Mouse (Mus musculus) limb, embryonic 11.5 days (tissue): Measurements from ENCODE around the gene Eya2. TPM values are rescaled to one million over a fixed set of nuclear protein-coding genes. Genes with fewer than 3 reads are reported as not detected.

Experiments
- ATAC-seq: fragments of 200-750 bp; cut with Nextera tagmentation; 2 replicates; pipeline ENCODE4 v1.8.0; 2017; ENCODE audit warnings: low read depth; ENCODE audit not compliant: insufficient number of reproducible peaks, low FRiP score, low TSS enrichment
- DNase-seq: peaks from one replicate; pipeline ENCODE4 v3.0.0-alpha.2; 2015; ENCODE audit warnings: low spot score
- H3K27ac ChIP-seq: fragments of 300-500 bp; sonication (generic); replicated peaks from 2 replicates; pipeline ENCODE4 v1.5.1; 2014; ENCODE audit warnings: low read depth, mild to moderate bottlenecking, low read length
- H3K27me3 ChIP-seq: fragments of 300-500 bp; sonication (generic); 2 replicates; pipeline ENCODE4 v1.6.1; 2014; ENCODE audit warnings: mild to moderate bottlenecking, low read length, mixed read lengths; ENCODE audit not compliant: control insufficient read depth, insufficient read depth
- H3K36me3 ChIP-seq: fragments of 300-500 bp; sonication (generic); 2 replicates; pipeline ENCODE4 v1.6.1; 2014; ENCODE audit warnings: mild to moderate bottlenecking, low read length, moderate library complexity, mixed read lengths; ENCODE audit not compliant: control insufficient read depth, insufficient read depth
- H3K4me1 ChIP-seq: fragments of 300-500 bp; sonication (generic); 2 replicates; pipeline ENCODE4 v1.6.1; 2014; ENCODE audit warnings: low read length, mixed read lengths; ENCODE audit not compliant: control insufficient read depth, insufficient read depth
- H3K4me2 ChIP-seq: fragments of 300-500 bp; sonication (generic); 2 replicates; pipeline ENCODE4 v1.6.1; 2014; ENCODE audit warnings: low read depth, mild to moderate bottlenecking, moderate library complexity; ENCODE audit not compliant: severe bottlenecking
- H3K4me3 ChIP-seq: fragments of 300-500 bp; sonication (generic); 2 replicates; pipeline ENCODE4 v1.5.1; 2014; ENCODE audit warnings: low read depth, low read length
- H3K9ac ChIP-seq: fragments of 300-500 bp; sonication (generic); 2 replicates; pipeline ENCODE4 v1.6.1; 2014; ENCODE audit warnings: mild to moderate bottlenecking, low read length
- H3K9me3 ChIP-seq: fragments of 300-500 bp; sonication (generic); 2 replicates; pipeline ENCODE4 v1.6.1; 2016; ENCODE audit warnings: low read length; ENCODE audit not compliant: control insufficient read depth
- WGBS: fragments of 180-500 bp; shearing (Covaris S2); extraction: QIAGEN DNeasy Blood & Tissue Kit; methylation state at CpG from one replicate; pipeline ENCODE4 v1.1.7; 2014; 5-methylcytosine and 5-hydroxymethylcytosine counted together
- polyA plus RNA-seq: library from polyadenylated mRNA; unstranded; fragments of >200 nt; fragmentation: Nextera tagmentation; extraction: Ambion mirVana; gene quantifications from 2 replicates; pipeline ENCODE4 v1.2.1, GENCODE M21; 2014

The Eya2 gene
- polyA plus RNA-seq, 1 experiment from 2014 or later = 8.8 TPM

- Histone ChIP-seq H3K9me3 (no peaks in the 10 kb centered on the region), H3K4me1 (peaks cover 16% of the 10 kb centered on the region), H3K36me3 (no peaks in the 10 kb centered on the region), H3K27ac (no peak overlapping the region), H3K4me3 (no peak overlapping the region), H3K27me3 (peaks cover 31% of the 10 kb centered on the region), H3K9ac (no peak overlapping the region), H3K4me2 (0 out of 2 replicates have a peak overlapping the region, but pooled peaks have one; percentile 1)
- no peak for DNase-seq
- WGBS = 15% methylated on average over 6 of the region's 6 CpGs
- no peak for ATAC-seq
Measured at GRCm38 (mm10) chr2:165597536-165597935, 2.7 kb downstream of the Eya2 start.

DNA sequence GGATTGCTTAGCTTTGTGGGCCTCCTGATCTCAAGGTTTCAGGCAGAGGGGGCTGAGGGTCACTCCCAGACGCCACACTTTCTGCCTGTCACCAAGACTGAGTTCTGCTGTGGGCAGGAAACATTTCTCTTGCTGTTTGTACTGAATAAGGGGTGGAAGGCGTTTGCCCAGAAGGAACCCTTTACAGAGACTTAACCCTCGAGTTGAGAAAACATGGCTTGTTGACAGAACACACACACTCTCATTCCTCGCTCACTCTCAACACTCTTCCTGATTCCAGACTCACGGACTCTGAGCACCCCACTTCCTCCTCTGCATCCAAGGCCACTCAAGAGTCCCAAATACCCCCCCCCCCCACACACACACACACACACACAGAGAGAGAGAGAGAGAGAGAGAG lies 3.3 kb downstream of the Eya2 start:
- Histone ChIP-seq H3K27ac (no peak overlapping the region), H3K9me3 (no peaks in the 10 kb centered on the region), H3K4me1 (peaks cover 16% of the 10 kb centered on the region), H3K27me3 (peaks cover 29% of the 10 kb centered on the region), H3K4me3 (no peak overlapping the region), H3K36me3 (no peaks in the 10 kb centered on the region), H3K9ac (no peak overlapping the region), H3K4me2 (no peak overlapping the region)
- 32% methylated on average over 5 of the region's 5 CpGs for WGBS
- no peak for DNase-seq
- ATAC-seq = no peak

GRCm38 (mm10) chr2:165599566-165599965 lies 4.7 kb downstream of the Eya2 start:
- H3K4me3 ChIP-seq = no peak overlapping the region

GRCm38 (mm10) chr2:165600926-165601325 lies 6.1 kb downstream of the Eya2 start:
- DNase-seq (no peak), ATAC-seq (no peak)
- no peak overlapping the region for H3K9ac ChIP-seq
- H3K36me3 ChIP-seq = no peaks in the 10 kb centered on the region
- H3K27ac ChIP-seq = no peak overlapping the region
- WGBS = 46% methylated on average over 13 of the region's 13 CpGs
- H3K4me1 ChIP-seq = peaks cover 10% of the 10 kb centered on the region
- no peak overlapping the region for H3K4me3 ChIP-seq
- H3K4me2 ChIP-seq = no peak overlapping the region
- H3K27me3 ChIP-seq = peaks cover 12% of the 10 kb centered on the region
- no peaks in the 10 kb centered on the region for H3K9me3 ChIP-seq

More at GRCm38 (mm10) chr2:165599566-165599965, 4.7 kb downstream of the Eya2 start:
- ATAC-seq = no peak
- DNase-seq = no peak
- Histone ChIP-seq H3K36me3 (no peaks in the 10 kb centered on the region), H3K27me3 (peaks cover 22% of the 10 kb centered on the region), H3K9ac (no peak overlapping the region), H3K9me3 (no peaks in the 10 kb centered on the region), H3K4me1 (peaks cover 16% of the 10 kb centered on the region), H3K27ac (no peak overlapping the region), H3K4me2 (0 out of 2 replicates have a peak overlapping the region, but pooled peaks have one; percentile 3)
- WGBS = 16% methylated on average over 13 of the region's 13 CpGs

GRCm38 (mm10) chr2:165601605-165602004 lies 6.8 kb downstream of the Eya2 start:
- Histone ChIP-seq H3K9me3 (no peaks in the 10 kb centered on the region), H3K4me3 (no peak overlapping the region), H3K9ac (no peak overlapping the region), H3K4me1 (peaks cover 10% of the 10 kb centered on the region), H3K36me3 (no peaks in the 10 kb centered on the region), H3K27me3 (peaks cover 7% of the 10 kb centered on the region), H3K27ac (no peak overlapping the region), H3K4me2 (no peak overlapping the region)
- DNase-seq (no peak), ATAC-seq (no peak)
- 52% methylated on average over 8 of the region's 8 CpGs for WGBS

- H3K9me3 ChIP-seq = no peaks in the 10 kb centered on the region
- no peak overlapping the region for H3K4me3 ChIP-seq
- 72% methylated on average over 8 of the region's 8 CpGs for WGBS
- peaks cover 5% of the 10 kb centered on the region; the same call in 1 of the 2 replicates for H3K4me1 ChIP-seq
- no peak overlapping the region for H3K4me2 ChIP-seq
- no peak overlapping the region for H3K27ac ChIP-seq
- ATAC-seq = no peak
- peaks cover 4% of the 10 kb centered on the region; the same call in 1 of the 2 replicates for H3K27me3 ChIP-seq
- H3K9ac ChIP-seq = no peak overlapping the region
- H3K36me3 ChIP-seq = no peaks in the 10 kb centered on the region
- no peak for DNase-seq
Measured at GRCm38 (mm10) chr2:165603775-165604174, 8.9 kb downstream of the Eya2 start.

- H3K36me3 ChIP-seq = no peaks in the 10 kb centered on the region
- H3K4me1 ChIP-seq = 0 out of 2 replicates have a peak, but pooled peaks cover 2% of the 10 kb centered on the region
- H3K9ac ChIP-seq = no peak overlapping the region
- H3K27me3 ChIP-seq = no peaks in the 10 kb centered on the region
- no peak for ATAC-seq
- WGBS = 90% methylated on average over 7 of the region's 7 CpGs
- H3K9me3 ChIP-seq = no peaks in the 10 kb centered on the region
- no peak overlapping the region for H3K27ac ChIP-seq
- no peak overlapping the region for H3K4me3 ChIP-seq
- no peak overlapping the region for H3K4me2 ChIP-seq
- no peak for DNase-seq
Measured at GRCm38 (mm10) chr2:165611551-165612253, 16.9 kb downstream of the Eya2 start.

- Histone ChIP-seq H3K27ac (no peak overlapping the region), H3K36me3 (no peaks in the 10 kb centered on the region), H3K4me2 (no peak overlapping the region), H3K4me3 (no peak overlapping the region), H3K9ac (no peak overlapping the region), H3K27me3 (no peaks in the 10 kb centered on the region), H3K4me1 (0 out of 2 replicates have a peak, but pooled peaks cover 2% of the 10 kb centered on the region), H3K9me3 (no peaks in the 10 kb centered on the region)
- ATAC-seq (no peak), DNase-seq (no peak)
- 79% methylated on average over 13 of the region's 13 CpGs for WGBS
Measured at GRCm38 (mm10) chr2:165613741-165614339, 19.0 kb downstream of the Eya2 start.
